Mouse (Mus musculus) left cerebral cortex, adult 18-20 months (tissue): ENCODE results near the gene Aasdh. TPM values are rescaled to one million over a fixed set of nuclear protein-coding genes. Genes with fewer than 3 reads are reported as not detected.
"Not testable (repeated sequence)": the region's sequence is repeated elsewhere in the genome, so short reads cannot be mapped to it uniquely, and the experiment has no call there.

Experiments used
- DNase-seq, 2 experiments: peaks; one replicate each; pipeline ENCODE4 v3.0.0; 2021 to 2022; ENCODE audit warnings: low spot score in 2 of 2, mixed read lengths in 1 of 2
- total RNA-seq, 2 experiments: library from RNA; stranded (reverse); gene quantifications; 2 replicates each; pipeline ENCODE4 v1.2.3; 2021

The Aasdh gene
- total RNA-seq, 2 experiments from 2014 or later = 21.2 to 22.0 TPM

DNA sequence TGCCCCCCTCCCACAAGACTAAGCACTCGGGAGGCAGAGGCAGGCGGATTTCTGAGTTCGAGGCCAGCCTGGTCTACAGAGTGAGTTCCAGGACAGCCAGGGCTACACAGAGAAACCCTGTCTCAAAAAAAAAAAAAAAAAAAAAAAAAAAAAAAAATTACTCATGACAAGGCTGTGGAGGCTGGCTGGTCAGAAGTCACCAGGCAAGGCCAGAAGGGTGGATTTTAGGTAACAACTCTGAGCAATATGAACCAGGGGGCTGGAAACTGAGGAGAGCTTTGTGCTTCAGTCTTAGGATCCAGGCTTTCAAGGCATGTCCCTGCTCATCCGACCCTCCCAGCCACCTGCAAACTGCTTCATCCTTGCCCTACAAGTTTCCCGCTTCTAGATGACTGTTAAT lies 7.2 kb upstream of the Aasdh start:
- DNase-seq = not testable (repeated sequence)

DNA sequence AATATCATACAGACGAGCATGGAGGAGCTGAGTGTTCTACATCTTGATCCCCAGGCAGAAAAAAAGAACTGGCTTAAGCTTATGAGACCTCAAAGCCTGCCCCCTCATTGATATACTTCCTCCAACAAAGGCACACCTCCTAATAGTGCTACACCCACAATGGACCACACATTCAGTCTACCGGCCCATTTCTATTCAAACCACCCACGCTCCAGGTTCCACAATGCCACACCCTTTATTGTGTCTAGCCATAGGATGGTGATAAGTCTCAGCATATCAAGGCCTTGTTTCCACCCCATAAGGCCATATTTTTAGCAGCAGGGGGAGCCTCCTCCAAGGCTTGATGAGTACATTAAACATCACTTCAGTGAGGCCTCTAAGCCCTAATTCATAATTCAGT lies 5.5 kb upstream of the Aasdh start:
- DNase-seq = no peak

DNA sequence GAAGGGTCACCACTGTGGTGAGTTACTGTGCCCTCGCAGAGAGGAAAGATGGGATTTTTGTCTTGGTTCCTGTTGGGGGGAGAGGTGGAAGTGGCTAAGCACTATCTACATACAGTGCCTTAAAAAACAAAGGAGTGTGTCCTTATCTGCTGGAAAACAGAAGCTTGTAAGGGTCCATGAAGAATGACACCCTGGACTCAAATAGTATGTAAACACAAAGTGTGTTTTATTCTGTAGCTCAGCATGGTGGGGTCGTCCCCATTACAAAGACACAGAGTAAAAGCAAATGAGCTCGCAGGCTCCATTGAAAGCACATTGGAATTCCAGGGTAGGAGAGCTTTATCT lies 813 bp upstream of the Aasdh start:
- no peak for DNase-seq

DNA sequence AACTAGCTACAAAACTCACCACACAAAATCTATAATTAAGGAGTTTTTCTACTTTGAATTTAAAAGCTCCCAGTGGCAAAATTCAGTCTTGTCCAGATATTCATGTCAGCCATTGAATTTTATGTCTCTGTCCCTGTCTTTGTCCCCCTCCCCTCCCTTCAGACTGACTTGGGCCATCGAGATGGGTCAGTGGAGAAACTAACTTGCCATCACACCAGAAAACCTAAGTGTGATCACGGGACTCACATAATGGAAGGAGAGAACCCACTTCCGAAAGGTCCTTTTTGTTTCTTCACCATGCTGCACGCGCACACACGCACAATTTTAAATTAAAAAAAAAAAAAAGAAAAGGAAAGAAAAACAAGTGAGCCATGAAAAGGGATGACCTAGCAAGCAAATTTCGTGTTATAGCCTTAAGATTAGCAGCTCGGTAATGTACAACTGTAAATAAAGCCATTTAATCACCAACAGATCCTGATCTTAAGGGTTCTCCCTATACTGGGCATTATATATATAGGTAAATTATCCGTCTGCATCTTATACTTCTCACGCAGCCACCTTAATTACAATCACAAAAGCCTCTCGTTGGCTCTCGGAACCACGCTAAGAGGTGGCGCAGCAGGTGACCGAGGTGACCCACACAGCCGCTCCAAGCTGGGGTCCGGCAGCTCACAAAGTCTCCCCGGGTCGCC lies 455 bp downstream of the Aasdh start:
- no peak for DNase-seq

DNA sequence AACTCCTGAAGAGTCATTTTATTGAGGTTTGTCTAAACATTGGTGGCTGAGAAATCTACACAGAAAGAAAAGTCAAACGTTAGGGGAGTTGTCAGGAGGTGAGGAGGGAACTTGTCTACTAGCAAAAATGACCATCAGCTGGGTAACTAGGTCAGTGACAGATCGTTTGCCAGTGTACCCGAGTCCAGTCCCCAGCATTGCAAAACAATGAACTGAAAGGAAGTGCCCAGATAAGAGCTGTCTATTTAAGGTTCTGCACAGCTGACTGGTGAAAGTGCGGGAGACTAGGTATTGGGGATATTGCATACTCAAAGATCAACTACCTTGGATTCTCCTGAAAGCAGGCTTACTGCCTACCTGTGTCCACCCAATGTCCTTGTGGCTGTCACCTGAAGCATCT lies 3.2 kb downstream of the Aasdh start:
- DNase-seq = no peak

DNA sequence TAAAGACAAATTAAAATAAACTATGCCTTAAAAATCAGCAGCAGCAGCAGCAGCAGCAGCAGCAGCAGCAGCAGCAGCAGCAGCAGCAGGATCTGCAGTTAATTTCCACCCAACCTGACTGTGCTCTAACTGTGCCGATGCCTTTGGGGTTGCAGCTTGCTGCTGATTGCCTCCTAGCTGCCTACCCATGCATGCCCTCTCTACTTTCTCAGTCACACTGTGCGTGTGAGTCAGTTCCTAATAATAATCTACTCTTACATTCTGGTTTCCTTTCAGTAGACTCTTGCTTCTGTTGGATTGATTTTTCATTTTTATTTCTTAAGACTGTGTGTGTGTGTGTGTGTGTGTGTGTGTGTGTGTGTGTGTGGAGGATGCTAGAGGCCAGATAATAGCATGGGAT lies 12.2 kb downstream of the Aasdh start:
- no peak for DNase-seq

DNA sequence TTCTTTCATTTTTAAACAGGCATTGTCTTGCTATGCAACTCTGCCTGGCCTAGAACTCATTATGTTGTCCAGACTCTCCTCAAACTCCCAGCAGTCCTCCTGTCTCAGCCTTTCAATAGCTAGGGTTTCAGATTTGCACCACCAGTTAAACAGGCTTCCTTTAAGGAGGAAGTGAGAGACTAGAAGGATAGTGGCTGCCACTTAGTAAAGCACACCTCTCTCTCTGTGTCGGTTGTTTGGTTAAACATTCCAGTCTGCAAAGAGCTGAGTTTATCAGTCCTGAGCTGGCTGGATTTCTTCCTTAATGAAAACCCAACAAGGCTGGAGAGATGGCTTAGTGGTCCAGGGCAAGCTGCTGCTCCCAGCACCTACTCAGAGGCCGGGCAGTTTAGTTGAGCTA lies 12.7 kb downstream of the Aasdh start:
- DNase-seq = no peak

DNA sequence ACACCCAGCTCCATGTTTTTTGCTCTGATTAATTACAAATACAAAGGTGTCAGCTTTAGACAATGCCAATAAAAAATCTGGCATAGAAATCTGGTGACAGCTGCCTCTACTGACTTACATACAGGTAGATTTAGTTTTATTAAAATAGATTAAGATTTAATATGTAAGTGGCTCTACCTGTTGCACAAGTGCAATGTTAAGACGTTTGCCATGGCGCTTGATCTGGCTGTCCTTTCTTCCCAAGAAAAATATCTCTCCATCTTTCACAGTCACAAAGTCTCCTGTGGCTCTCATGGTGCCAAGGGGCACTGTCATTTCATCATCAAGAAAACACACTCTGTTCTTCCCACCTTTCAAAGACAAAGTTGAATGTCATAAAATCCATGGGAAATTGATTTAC lies 18.3 kb downstream of the Aasdh start:
- no peak for DNase-seq

DNA sequence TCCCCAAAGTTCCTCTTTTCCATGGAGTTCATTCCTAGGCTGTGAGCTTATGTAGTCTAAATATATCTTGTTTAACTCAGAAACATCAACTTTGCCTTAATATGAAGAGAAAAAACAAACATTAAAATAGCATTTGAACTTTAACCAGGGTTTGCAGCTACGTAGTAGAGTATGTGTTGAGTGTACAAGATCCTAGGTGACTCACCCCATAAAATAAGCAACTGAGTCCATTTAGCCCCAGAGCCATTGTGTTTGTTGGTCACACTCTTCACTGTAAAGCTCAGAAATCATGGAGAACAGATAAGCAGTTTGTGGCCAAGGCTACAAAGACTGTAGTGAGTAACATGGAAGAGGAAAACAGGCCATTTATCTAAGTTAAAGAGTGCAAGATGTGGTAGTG lies 21.2 kb downstream of the Aasdh start:
- no peak for DNase-seq

DNA sequence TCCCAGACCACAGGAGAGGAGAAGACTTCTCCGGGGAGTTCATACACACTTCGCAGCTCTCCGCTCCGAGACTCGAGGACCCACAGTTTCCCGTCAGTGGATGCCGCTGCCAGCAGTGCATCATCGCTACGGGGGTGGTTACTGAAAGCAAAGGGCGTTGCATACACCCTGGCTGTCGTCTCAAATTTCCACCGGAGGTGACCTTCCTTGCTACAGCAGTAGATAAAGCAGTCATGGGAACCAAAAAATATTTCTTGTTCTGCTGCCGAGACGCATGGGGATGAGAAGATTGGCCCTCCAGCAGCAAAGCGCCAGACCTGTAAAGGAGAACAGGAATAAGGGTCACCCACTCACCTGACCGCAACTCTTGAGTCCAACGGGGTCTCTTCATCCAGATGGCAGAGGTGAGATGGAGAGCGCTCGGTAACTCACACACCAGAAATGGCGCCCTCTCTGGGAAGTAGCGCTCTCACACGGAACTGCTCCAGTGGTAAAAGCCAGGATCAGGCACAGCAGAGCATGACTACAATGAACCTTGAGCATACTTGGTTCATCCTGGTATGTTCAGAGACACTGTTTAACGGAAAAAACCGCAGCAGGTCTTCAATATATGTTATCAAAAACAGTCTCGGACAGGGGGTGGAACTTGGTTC lies 29.1 kb downstream of the Aasdh start:
- DNase-seq = no peak

DNA sequence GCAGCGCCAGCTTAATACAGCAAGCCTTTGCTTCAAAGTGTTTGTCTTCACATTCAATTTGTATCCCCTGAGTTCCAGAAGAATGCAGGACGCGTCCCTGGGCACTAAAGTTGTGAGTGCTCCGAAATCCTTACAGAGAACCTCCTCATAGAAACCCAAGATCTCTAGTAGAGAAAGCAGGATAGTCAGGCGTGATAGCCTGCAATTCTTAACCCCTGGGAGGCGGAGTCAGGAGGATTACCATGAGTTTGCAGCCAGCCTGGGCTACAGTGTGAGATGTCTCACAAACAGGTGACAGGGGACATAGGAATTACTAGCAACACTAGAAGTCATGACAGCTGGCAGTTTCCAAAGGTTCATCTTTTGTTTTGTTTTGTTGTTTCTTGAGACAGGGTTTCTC lies 35.8 kb downstream of the Aasdh start:
- DNase-seq = no peak

DNA sequence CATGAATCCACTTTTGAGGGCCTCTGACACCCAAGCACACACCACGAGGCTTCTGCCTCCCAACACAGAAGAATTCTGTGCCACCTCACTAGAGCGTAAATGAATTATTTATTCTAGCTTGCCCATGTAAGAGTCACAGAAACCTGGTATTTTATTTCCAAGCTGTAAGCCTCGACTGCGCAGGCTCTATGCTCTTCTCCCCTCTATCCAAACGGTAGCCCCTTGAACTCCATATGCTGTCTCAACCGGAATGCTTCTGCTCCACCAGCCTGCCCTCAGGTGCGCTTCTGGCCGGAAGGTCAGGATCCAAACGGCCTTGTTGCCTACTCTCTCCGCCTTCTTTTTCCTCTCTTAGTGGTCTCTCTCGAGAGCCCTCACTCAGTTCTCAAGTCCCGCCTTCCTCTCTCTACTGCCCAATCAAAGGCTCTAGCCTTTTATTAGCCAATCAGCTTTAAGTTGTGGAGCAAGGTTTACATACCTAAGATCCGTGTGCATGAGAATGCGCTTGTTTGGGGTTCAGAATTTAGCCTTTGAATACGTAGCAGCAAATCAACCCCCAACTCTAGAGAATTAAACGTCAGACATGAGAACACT lies 36.5 kb downstream of the Aasdh start:
- no peak for DNase-seq

DNA sequence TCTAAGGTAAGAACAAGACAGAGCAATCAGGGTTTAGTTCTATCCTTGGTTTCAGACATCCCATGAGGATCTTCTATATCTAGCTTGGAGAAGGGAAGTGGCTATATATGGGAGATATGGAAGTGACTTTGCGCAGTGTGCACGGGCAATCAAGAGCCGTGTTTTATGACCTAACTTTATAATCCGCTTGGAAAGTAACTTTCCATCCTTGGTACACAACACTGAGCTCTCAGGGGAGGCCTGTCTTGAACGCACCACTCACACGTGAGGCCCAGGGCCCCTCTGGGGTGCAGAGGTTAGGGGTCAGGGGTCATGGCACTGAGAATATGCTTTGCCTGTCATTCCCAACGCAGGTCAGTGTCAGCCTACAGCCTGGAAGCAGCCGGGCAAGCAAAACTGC lies 38.5 kb downstream of the Aasdh start:
- no peak for DNase-seq

DNA sequence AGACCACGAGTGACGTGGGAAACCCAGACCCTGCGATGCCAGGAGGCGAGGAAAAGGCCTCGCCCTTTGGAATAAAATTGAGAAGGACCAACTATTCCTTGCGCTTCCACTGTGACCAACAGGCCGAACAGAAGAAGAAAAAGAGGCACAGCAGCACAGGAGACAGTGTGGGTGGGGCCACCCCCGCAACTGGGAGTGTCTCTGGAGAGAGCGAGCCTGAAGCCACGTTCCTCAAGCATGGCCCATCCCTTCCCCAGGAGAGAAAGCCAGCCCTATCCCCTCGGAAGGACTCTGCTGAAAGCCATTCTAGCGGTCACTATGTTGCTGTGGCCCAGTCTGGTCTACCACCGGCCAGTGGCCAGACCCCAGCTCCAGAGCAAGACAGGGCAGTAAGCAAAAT lies 46.9 kb downstream of the Aasdh start:
- DNase-seq = peak in 1 of 2 experiments; percentile 12

DNA sequence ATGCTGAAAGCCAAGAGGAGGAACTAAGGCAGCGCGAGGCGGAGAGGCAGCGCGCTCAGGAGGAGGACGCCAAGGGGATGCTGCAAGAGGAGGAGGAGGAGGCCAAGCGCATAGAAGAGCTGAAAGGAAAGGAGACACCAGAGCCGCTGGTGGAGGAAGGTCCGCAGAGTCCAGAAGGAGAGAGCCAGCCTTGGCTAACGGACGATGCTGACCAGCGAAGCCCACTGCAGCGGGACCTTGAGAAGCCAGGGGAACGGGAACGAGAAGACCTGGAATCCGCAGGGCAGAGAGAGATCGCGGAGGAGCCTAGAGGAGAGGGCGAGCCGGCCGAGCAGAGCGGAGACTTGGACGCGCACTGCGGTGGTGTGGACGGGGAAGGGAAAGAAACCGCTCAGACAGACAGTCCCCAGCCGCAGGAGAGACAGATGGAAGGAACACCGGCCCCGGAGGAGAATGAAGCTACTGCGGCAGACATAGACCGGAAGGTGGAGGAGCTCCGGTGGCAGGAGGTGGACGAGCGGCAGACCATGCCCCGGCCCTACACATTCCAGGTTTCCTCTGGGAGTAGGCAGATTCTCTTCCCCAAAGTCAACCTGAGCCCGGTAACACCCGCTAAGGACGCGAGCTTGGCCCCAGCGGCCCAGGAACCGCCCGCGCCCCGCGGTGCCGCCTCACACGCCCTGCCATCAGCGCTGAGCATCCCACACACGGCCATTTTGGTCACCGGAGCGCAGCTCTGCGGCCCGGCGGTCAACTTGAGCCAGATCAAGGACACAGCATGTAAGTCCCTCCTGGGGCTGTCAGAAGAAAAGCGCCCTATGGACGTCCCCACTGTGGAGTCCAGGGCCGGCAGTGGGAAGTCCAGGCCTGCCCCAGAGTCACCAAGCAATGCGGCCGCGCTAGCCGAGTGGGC lies 48.0 kb downstream of the Aasdh start:
- DNase-seq = no peak

DNA sequence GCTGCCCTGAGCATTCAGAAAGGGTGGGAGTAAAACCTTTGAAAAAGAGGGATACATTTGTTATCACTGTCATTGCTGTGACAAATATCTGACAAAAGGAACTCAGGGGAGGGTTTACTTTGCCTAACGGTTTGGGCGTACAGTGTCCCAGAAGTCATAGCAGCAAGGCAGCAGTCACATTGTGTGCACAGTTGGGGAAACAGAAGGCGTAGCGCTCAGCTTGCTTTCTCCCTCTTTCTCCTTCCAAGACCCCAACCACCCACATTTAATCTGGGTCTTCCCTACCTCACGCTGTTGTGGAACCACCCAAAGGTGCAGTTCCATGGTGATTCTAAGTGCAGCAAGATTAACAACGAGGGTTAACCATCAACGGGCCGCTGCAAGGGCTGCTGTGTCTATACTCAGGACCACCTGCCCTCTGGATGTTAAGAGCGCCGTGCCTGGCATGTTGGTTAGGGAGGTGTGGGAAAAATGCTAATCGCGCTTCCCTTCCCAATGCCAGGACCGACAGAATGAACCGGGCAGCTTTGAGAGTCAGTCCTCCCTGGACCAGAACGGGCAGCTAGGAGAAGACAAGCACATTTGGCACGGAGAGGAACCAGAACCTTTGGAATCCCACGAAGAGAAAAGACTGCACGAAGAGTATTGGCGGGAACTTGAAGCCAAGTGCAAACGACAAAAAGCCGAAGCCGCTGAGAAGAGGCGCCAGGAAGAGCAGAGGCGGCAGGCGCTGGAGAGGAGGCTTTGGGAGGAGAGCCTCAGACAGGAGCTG lies 49.3 kb downstream of the Aasdh start:
- DNase-seq = peak in 1 of 2 experiments; percentile 31

DNA sequence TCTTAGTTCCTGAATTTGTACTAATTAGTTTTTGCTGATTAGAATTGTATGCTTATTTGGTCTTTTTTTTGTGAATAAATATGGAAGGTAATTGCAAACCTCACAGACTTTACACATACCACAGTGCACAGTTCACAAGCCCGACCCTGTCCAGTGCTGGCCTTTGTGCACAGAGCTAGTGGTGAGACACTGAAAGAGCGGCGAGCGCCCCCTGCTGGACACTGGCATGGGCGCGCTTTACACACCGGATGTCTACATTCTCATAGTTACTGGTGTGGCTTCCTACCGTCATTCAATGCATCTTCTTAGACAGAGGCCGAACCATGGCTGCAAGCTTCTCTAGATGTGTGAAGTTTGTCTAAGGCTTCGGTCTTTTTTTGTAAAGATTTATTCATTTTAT lies 51.8 kb downstream of the Aasdh start:
- DNase-seq = peak; percentile 77 to 81

DNA sequence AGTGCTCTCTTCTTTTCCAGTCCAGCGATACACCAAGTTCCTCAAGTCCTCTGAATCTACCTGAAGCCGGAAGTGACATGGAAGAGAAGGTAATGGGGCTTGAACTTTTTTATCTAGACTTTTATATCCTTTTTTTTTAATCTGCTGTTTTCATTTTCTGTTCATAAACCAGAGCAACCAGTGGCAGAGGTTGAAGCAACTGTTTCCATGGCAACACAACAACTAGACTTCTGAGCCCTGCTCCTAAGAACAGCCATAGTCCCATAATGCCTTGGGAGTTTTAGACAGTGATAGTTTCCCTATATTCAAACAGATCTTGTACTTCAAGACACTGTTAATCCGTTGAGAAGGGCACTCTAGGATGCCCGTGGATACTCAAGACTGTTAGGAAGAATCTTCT lies 54.0 kb downstream of the Aasdh start:
- no peak for DNase-seq

DNA sequence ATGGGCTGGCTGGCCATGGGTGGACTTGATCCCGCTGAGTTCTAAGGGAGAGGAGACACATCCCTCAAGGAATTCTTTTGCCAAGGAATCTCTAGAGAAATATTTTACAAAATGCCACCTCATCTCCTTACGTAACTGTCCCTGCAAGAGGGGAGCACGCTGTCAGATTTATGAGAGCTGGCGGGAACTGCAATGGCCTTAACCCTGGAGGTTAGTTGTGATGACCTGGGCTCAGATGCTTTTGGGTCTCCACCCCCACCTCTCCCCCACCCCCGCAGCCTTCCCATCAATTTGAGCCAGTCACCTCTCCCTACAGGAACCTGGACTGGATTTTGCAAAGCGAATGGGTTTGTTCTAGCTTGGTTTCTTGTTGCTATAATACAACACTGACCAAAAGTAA lies 58.2 kb downstream of the Aasdh start:
- DNase-seq = no peak

DNA sequence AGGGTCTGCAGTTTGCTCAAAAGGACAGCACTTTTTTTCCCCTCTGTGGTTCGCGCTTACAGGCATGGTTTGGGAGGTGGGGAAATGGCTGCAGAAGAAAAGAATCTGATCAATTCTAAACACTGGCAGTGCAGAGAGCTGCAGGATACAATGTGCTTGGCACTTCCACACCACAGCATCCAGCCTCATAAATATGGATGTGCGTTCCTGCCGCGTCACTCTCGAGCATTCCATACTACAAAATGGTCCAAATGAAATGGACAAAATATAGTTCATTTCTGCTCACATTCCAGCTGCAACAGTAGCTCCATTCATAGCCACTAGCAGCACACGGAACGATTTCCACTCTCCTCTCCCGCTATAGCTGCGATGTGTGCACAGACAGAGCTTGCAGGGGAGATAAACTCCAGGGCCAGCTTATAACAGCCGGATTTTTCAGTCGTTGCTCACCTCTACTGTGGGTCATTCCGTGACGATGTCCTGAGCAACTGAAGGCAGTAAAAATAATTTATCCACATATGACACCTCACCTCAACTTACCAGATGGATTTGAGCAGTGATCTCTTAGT lies 60.6 kb downstream of the Aasdh start:
- DNase-seq = peak in 1 of 2 experiments; percentile 27
